Mouse (Mus musculus) forebrain, embryonic 16.5 days (tissue): ENCODE results near the gene Efcab14. TPM values are rescaled to one million over a fixed set of nuclear protein-coding genes. Genes with fewer than 3 reads are reported as not detected.

Source experiments
- ATAC-seq: fragments of 200-750 bp; cut with Nextera tagmentation; 2 replicates; pipeline ENCODE4 v1.8.0; 2017; ENCODE audit warnings: mild to moderate bottlenecking, moderate library complexity
- H3K27ac ChIP-seq: fragments of 300-500 bp; sonication (generic); 2 replicates; pipeline ENCODE4 v1.5.1; 2014; ENCODE audit warnings: low read length, control low read depth
- H3K27me3 ChIP-seq: fragments of 300-500 bp; sonication (generic); replicated peaks from 2 replicates; pipeline ENCODE4 v1.6.1; 2014; ENCODE audit warnings: low read length; ENCODE audit not compliant: control insufficient read depth, insufficient read depth
- H3K36me3 ChIP-seq: fragments of 300-500 bp; sonication (generic); 2 replicates; pipeline ENCODE4 v1.6.1; 2014; ENCODE audit not compliant: control insufficient read depth, insufficient read depth
- H3K4me1 ChIP-seq: fragments of 300-500 bp; sonication (generic); replicated peaks from 2 replicates; pipeline ENCODE4 v1.6.1; 2014; ENCODE audit warnings: low read length; ENCODE audit not compliant: control insufficient read depth, insufficient read depth
- H3K4me2 ChIP-seq: fragments of 300-500 bp; sonication (generic); 2 replicates; pipeline ENCODE4 v1.6.1; 2014; ENCODE audit warnings: mild to moderate bottlenecking, low read length, control low read depth
- H3K4me3 ChIP-seq: fragments of 300-500 bp; sonication (generic); replicated peaks from 2 replicates; pipeline ENCODE4 v1.5.1; 2014; ENCODE audit warnings: mild to moderate bottlenecking, low read length, control low read depth
- H3K9ac ChIP-seq: fragments of 300-500 bp; sonication (generic); replicated peaks from 2 replicates; pipeline ENCODE4 v1.6.1; 2014; ENCODE audit warnings: low read depth, low read length, control low read depth
- H3K9me3 ChIP-seq: fragments of 300-500 bp; sonication (generic); 2 replicates; pipeline ENCODE4 v1.6.1; 2016; ENCODE audit warnings: low read length; ENCODE audit not compliant: control insufficient read depth
- WGBS: fragments of 180-500 bp; shearing (Covaris S2); extraction: QIAGEN DNeasy Blood & Tissue Kit; methylation state at CpG from one replicate; pipeline ENCODE4 v1.1.7; 2014; 5-methylcytosine and 5-hydroxymethylcytosine counted together
- polyA plus RNA-seq: library from polyadenylated mRNA; unstranded; fragments of >200 nt; fragmentation: Nextera tagmentation; extraction: Ambion mirVana; gene quantifications from 2 replicates; pipeline ENCODE4 v1.2.1, GENCODE M21; 2015

Gene Efcab14
- polyA plus RNA-seq, 1 experiment from 2014 or later, result 20.7 TPM

- 76% methylated on average over 3 of the region's 3 CpGs for WGBS
- ATAC-seq, result no peak
- Histone ChIP-seq H3K4me2 (no peak overlapping the region), H3K4me3 (no peak overlapping the region), H3K36me3 (peaks cover 15% of the 10 kb centered on the region), H3K9ac (no peak overlapping the region), H3K27me3 (no peaks in the 10 kb centered on the region), H3K4me1 (peaks cover 1% of the 10 kb centered on the region), H3K9me3 (no peaks in the 10 kb centered on the region), H3K27ac (no peak overlapping the region)
These were observed 53.3 kb downstream of the Efcab14 start for GRCm38 (mm10) chr4:115790864-115791263.

- no peak overlapping the region for H3K4me2 ChIP-seq
- no peak overlapping the region for H3K9ac ChIP-seq
- H3K27ac ChIP-seq, result no peak overlapping the region
- H3K4me1 ChIP-seq, result no peaks in the 10 kb centered on the region
- no peak for ATAC-seq
- no peak overlapping the region for H3K4me3 ChIP-seq
- 100% methylated on average over 3 of the region's 3 CpGs for WGBS
- no peaks in the 10 kb centered on the region for H3K27me3 ChIP-seq
- H3K36me3 ChIP-seq, result peaks cover 24% of the 10 kb centered on the region
- no peaks in the 10 kb centered on the region for H3K9me3 ChIP-seq
These were observed 57.8 kb downstream of the Efcab14 start for GRCm38 (mm10) chr4:115795360-115795759.

GRCm38 (mm10) chr4:115799981-115800380, 62.4 kb downstream of the Efcab14 start:
- Histone ChIP-seq H3K27me3 (no peaks in the 10 kb centered on the region), H3K4me1 (no peaks in the 10 kb centered on the region), H3K27ac (no peak overlapping the region), H3K4me3 (no peak overlapping the region), H3K9ac (no peak overlapping the region), H3K9me3 (no peaks in the 10 kb centered on the region), H3K4me2 (no peak overlapping the region), H3K36me3 (peaks cover 18% of the 10 kb centered on the region)
- 45% methylated on average over 3 of the region's 3 CpGs for WGBS
- ATAC-seq, result no peak

GRCm38 (mm10) chr4:115812326-115812725, 74.8 kb downstream of the Efcab14 start:
- Histone ChIP-seq H3K9me3 (no peaks in the 10 kb centered on the region), H3K4me2 (no peak overlapping the region), H3K4me3 (no peak overlapping the region), H3K4me1 (no peaks in the 10 kb centered on the region), H3K9ac (no peak overlapping the region), H3K36me3 (peaks cover 6% of the 10 kb centered on the region; the same call in 1 of the 2 replicates), H3K27me3 (no peaks in the 10 kb centered on the region), H3K27ac (no peak overlapping the region)
- no peak for ATAC-seq
- 82% methylated on average over 4 of the region's 4 CpGs for WGBS

- 93% methylated on average over 5 of the region's 5 CpGs for WGBS
- no peak overlapping the region for H3K9ac ChIP-seq
- ATAC-seq, result no peak
- H3K27me3 ChIP-seq, result no peaks in the 10 kb centered on the region
- H3K4me1 ChIP-seq, result no peaks in the 10 kb centered on the region
- H3K27ac ChIP-seq, result no peak overlapping the region
- H3K9me3 ChIP-seq, result no peaks in the 10 kb centered on the region
- peaks cover 6% of the 10 kb centered on the region; the same call in 1 of the 2 replicates for H3K36me3 ChIP-seq
- no peak overlapping the region for H3K4me3 ChIP-seq
- no peak overlapping the region for H3K4me2 ChIP-seq
These were observed 78.1 kb downstream of the Efcab14 start for GRCm38 (mm10) chr4:115815606-115816005.

GRCm38 (mm10) chr4:115820199-115820598, 82.7 kb downstream of the Efcab14 start:
- no peak overlapping the region for H3K9ac ChIP-seq
- WGBS, result 88% methylated on average over 3 of the region's 3 CpGs
- no peak overlapping the region for H3K4me2 ChIP-seq
- 0 out of 2 replicates have a peak, but pooled peaks cover 2% of the 10 kb centered on the region for H3K36me3 ChIP-seq
- H3K4me1 ChIP-seq, result no peaks in the 10 kb centered on the region
- ATAC-seq, result no peak
- H3K27ac ChIP-seq, result no peak overlapping the region
- H3K27me3 ChIP-seq, result no peaks in the 10 kb centered on the region
- no peak overlapping the region for H3K4me3 ChIP-seq
- H3K9me3 ChIP-seq, result no peaks in the 10 kb centered on the region

GRCm38 (mm10) chr4:115820944-115821343, 83.4 kb downstream of the Efcab14 start:
- ATAC-seq, result no peak

GRCm38 (mm10) chr4:115821431-115821830, 83.9 kb downstream of the Efcab14 start:
- H3K4me1 ChIP-seq, result no peaks in the 10 kb centered on the region
- H3K27me3 ChIP-seq, result no peaks in the 10 kb centered on the region
- H3K4me2 ChIP-seq, result no peak overlapping the region
- H3K36me3 ChIP-seq, result no peaks in the 10 kb centered on the region
- H3K4me3 ChIP-seq, result no peak overlapping the region
- no peak overlapping the region for H3K27ac ChIP-seq
- no peaks in the 10 kb centered on the region for H3K9me3 ChIP-seq
- no peak overlapping the region for H3K9ac ChIP-seq
- ATAC-seq, result no peak

More at GRCm38 (mm10) chr4:115820944-115821343, 83.4 kb downstream of the Efcab14 start:
- 76% methylated on average over 3 of the region's 3 CpGs for WGBS
- Histone ChIP-seq H3K4me2 (no peak overlapping the region), H3K4me1 (no peaks in the 10 kb centered on the region), H3K9me3 (no peaks in the 10 kb centered on the region), H3K4me3 (no peak overlapping the region), H3K27me3 (no peaks in the 10 kb centered on the region), H3K9ac (no peak overlapping the region), H3K36me3 (no peaks in the 10 kb centered on the region), H3K27ac (no peak overlapping the region)

- H3K9ac ChIP-seq, result no peak overlapping the region
- no peak overlapping the region for H3K4me3 ChIP-seq
- no peaks in the 10 kb centered on the region for H3K9me3 ChIP-seq
- 75% methylated on average over 3 of the region's 3 CpGs for WGBS
- no peaks in the 10 kb centered on the region for H3K27me3 ChIP-seq
- H3K36me3 ChIP-seq, result no peaks in the 10 kb centered on the region
- H3K27ac ChIP-seq, result no peak overlapping the region
- no peaks in the 10 kb centered on the region for H3K4me1 ChIP-seq
- no peak for ATAC-seq
- no peak overlapping the region for H3K4me2 ChIP-seq
These were observed 84.4 kb downstream of the Efcab14 start for GRCm38 (mm10) chr4:115821928-115822327.

- Histone ChIP-seq H3K36me3 (no peaks in the 10 kb centered on the region), H3K9ac (no peak overlapping the region), H3K9me3 (no peaks in the 10 kb centered on the region), H3K27ac (no peak overlapping the region), H3K4me2 (no peak overlapping the region), H3K27me3 (peaks cover 4% of the 10 kb centered on the region; the same call in 1 of the 2 replicates), H3K4me3 (no peak overlapping the region), H3K4me1 (peaks cover 7% of the 10 kb centered on the region)
- 81% methylated on average over 2 of the region's 2 CpGs for WGBS
- ATAC-seq, result no peak
These were observed 86.6 kb downstream of the Efcab14 start for GRCm38 (mm10) chr4:115824178-115824577.
